Mouse (Mus musculus) liver, postnatal 0 days (tissue): ENCODE results near the gene Dock3. TPM values are rescaled to one million over a fixed set of nuclear protein-coding genes. Genes with fewer than 3 reads are reported as not detected.

Experiments
- ATAC-seq: fragments of 200-750 bp; cut with Nextera tagmentation; 2 replicates; pipeline ENCODE4 v1.8.0; 2017; ENCODE audit warnings: mild to moderate bottlenecking, moderate library complexity
- DNase-seq: peaks from one replicate; pipeline ENCODE4 v3.0.0-alpha.2; 2016
- H3K27ac ChIP-seq: fragments of 300-500 bp; sonication (generic); 2 replicates; pipeline ENCODE4 v1.5.1; 2014; ENCODE audit warnings: antibody characterized with exemption, moderate library complexity, mild to moderate bottlenecking, low read depth
- H3K27me3 ChIP-seq: fragments of 300-500 bp; sonication (generic); 2 replicates; pipeline ENCODE4 v1.6.1; 2014; ENCODE audit warnings: low read length, control low read depth, mixed read lengths; ENCODE audit not compliant: insufficient read depth
- H3K36me3 ChIP-seq: fragments of 300-500 bp; sonication (generic); replicated peaks from 2 replicates; pipeline ENCODE4 v1.6.1; 2014; ENCODE audit warnings: mild to moderate bottlenecking, control low read depth, low read length, moderate library complexity, mixed read lengths; ENCODE audit not compliant: insufficient read depth
- H3K4me1 ChIP-seq: fragments of 300-500 bp; sonication (generic); 2 replicates; pipeline ENCODE4 v1.6.1; 2014; ENCODE audit warnings: antibody characterized with exemption, mild to moderate bottlenecking, control low read depth; ENCODE audit not compliant: insufficient read depth
- H3K4me2 ChIP-seq: fragments of 300-500 bp; sonication (generic); 2 replicates; pipeline ENCODE4 v1.6.1; 2014; ENCODE audit warnings: low read depth, mild to moderate bottlenecking, low read length, moderate library complexity, mixed read lengths
- H3K4me3 ChIP-seq: fragments of 300-500 bp; sonication (generic); 2 replicates; pipeline ENCODE4 v1.5.1; 2014; ENCODE audit warnings: low read depth, low read length
- H3K9ac ChIP-seq: fragments of 300-500 bp; sonication (generic); replicated peaks from 2 replicates; pipeline ENCODE4 v1.6.1; 2014; ENCODE audit warnings: mild to moderate bottlenecking, moderate library complexity
- H3K9me3 ChIP-seq: fragments of 300-500 bp; sonication (generic); 2 replicates; pipeline ENCODE4 v1.6.1; 2016; ENCODE audit warnings: mild to moderate bottlenecking, control low read depth, low read length, mixed read lengths
- CTCF ChIP-seq: sonication (generic); IDR thresholded peaks from 2 replicates; pipeline ENCODE4 v1.5.1; 2016; ENCODE audit warnings: antibody characterized with exemption, low read depth
- EP300 ChIP-seq: IDR thresholded peaks from 2 replicates; pipeline ENCODE4 v1.6.1; 2016; ENCODE audit warnings: antibody characterized with exemption, low read depth, mild to moderate bottlenecking
- WGBS: fragments of 180-500 bp; shearing (Covaris S2); extraction: QIAGEN DNeasy Blood & Tissue Kit; methylation state at CpG from one replicate; pipeline ENCODE4 v1.1.7; 2014; ENCODE audit not compliant: insufficient replicate concordance; 5-methylcytosine and 5-hydroxymethylcytosine counted together
- polyA plus RNA-seq: library from polyadenylated mRNA; unstranded; fragments of >200 nt; fragmentation: Nextera tagmentation; extraction: Ambion mirVana; gene quantifications from 2 replicates; pipeline ENCODE4 v1.2.1, GENCODE M21; 2015

Gene Dock3
- polyA plus RNA-seq, 1 experiment from 2014 or later = not detected

DNA sequence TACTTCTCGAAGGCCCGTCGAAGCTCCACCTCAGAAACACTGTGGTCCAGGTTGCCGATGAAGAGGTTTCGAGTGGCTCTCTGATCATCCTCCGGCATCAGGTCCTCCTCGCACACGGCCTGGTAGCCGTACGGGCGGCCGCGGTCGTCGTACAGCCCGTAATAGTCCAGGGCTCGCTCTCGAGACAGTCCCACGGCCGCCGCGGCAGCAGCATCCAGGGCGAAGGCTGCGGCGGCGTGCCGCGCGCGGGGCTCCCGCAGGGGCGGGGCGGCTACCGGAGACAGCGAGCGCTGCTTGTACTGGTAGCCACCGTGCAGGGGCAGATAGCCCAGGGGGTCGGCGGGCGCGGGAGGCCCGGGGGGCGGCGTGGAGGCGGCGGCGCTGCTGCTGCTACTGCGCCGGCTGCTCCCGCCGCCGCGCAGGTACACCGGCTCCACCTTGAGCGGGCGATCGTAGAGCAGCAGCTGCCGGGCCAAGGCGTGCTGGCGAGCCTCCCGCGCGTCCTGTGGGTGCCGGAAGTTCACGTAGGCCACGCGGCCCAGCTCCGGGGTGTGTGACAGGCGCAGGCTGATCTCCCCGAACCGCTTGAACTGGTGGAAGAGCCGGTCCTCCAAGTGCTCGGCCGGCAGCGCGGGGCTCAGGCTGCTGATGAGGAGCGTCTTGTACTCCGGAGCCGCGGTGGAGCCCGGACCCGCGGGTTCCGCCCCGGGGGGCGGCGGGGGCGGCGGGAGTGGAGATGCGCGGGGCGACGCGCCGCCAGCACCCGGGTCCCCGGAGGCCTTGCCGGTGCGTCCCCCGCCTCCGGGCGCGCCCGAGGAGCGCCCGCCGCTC, 345.6 kb downstream of the Dock3 start:
- Histone ChIP-seq H3K9me3 (no peaks in the 10 kb centered on the region), H3K4me3 (peak overlapping the region; percentile 94), H3K9ac (peak overlapping the region; percentile 93), H3K27ac (peak overlapping the region; percentile 85), H3K36me3 (peaks cover 45% of the 10 kb centered on the region), H3K4me1 (peaks cover 48% of the 10 kb centered on the region), H3K4me2 (peak overlapping the region; percentile 98), H3K27me3 (no peaks in the 10 kb centered on the region)
- WGBS = 3% methylated on average over 79 of the region's 107 CpGs
- ATAC-seq (peak; percentile 16), DNase-seq (peak; percentile 72)
- TF ChIP-seq EP300 (no peak), CTCF (no peak)

DNA sequence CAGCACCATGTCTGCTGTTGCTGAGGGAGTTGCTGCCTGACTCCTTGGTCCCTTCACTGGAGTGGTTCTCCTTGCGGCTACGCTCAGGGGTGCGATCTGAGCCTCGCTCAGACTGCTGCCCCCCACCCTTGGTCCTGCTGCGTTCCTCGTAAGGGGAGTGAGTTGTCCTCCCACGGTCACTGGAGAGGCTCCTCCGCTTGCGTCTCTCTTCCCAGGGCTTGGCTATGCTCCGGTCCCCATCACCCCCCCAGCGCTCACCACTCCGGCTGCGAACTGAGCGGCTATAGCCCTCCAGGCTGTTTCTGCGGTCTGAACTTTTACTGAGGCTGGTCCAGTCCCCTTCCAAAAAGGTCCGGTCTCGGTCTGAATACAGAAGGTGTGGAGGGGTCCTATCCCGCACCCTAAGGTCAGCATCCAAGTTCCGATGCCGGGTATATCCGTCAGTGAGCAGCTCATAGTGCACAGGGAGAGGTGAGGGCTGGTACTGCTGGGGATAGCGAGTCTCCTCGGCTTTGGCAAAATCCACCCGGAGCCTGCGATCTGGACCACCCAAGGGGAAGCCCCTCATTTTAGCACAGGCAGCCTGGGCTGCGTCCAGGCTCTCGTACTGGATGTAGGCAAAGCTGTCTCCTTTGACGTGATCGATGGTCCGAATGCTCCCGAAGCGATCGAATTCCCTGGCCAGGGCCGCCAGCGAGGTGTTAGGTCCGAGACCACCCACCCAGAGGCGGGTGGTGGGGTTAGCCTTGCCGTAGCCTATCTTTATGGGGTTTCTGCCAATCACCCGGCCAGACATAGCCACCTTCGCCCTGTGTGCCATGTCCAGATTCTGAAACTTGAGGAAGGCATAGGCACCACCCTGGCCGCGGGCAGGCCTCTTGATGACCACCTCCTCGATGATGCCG, 346.5 kb downstream of the Dock3 start:
- Histone ChIP-seq H3K36me3 (peaks cover 39% of the 10 kb centered on the region), H3K4me3 (peak overlapping the region; percentile 94), H3K4me1 (peaks cover 40% of the 10 kb centered on the region), H3K27me3 (no peaks in the 10 kb centered on the region), H3K9me3 (no peaks in the 10 kb centered on the region), H3K27ac (no peak overlapping the region), H3K4me2 (peak overlapping the region; percentile 98), H3K9ac (peak overlapping the region; percentile 93)
- TF ChIP-seq EP300 (no peak), CTCF (no peak)
- ATAC-seq (no peak), DNase-seq (peak; percentile 21)
- WGBS = 52% methylated on average over 44 of the region's 44 CpGs

DNA sequence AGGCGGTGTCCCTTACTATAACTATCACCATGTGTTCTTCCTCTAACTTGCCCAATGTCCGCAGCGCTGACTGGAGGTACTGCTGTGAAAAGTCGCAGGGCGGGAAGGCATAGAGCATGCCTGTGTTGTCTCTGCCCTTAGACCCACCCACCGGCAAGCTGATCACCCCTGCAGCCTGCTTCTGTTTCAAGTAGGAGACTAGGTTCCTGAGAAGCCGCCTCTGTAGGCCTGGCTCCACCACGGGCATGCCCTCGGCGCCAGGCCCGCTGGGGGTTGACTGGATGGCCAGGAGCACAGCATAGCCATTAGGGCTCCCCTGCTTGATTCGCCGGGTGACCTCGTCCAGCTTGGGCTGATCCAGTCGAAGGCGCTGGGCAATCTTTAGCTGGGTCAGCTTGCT, 347.4 kb downstream of the Dock3 start:
- ATAC-seq (no peak), DNase-seq (peak; percentile 36)
- H3K4me3 ChIP-seq = no peak overlapping the region
- peaks cover 34% of the 10 kb centered on the region for H3K4me1 ChIP-seq
- no peaks in the 10 kb centered on the region for H3K27me3 ChIP-seq
- no peak overlapping the region for H3K27ac ChIP-seq
- H3K36me3 ChIP-seq = peaks cover 37% of the 10 kb centered on the region
- TF ChIP-seq EP300 (no peak), CTCF (no peak)
- no peaks in the 10 kb centered on the region for H3K9me3 ChIP-seq
- peak overlapping the region; percentile 98 for H3K4me2 ChIP-seq
- WGBS = 68% methylated on average over 16 of the region's 16 CpGs
- peak overlapping the region; percentile 38; the same call in 1 of the 2 replicates for H3K9ac ChIP-seq

DNA sequence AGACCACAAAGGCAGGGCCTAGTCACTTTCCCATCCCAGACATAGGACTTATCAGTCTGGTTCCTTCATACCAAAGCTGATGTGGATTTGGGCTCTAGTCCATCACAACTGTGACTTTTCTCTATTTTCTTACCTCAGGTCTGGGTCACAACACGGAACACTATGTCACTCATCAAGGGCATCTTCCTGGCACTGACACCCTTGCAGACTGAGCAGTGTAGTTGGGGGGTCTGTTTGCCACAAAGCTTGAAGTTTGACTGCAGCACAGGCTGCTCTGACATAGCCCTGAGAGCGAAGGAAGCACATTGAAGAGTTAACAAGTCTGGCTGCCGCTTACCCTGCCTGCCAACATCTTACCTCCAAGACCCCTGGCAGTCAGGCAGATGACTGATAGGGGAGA, 348.6 kb downstream of the Dock3 start:
- Histone ChIP-seq H3K4me2 (no peak overlapping the region), H3K9me3 (no peaks in the 10 kb centered on the region), H3K36me3 (peaks cover 38% of the 10 kb centered on the region), H3K4me1 (peaks cover 34% of the 10 kb centered on the region), H3K27ac (peak overlapping the region; percentile 39; the same call in 1 of the 2 replicates), H3K27me3 (no peaks in the 10 kb centered on the region), H3K4me3 (no peak overlapping the region), H3K9ac (no peak overlapping the region; the same call in 1 of the 2 replicates)
- WGBS = 81% methylated on average over 3 of the region's 3 CpGs
- no peak for TF ChIP-seq CTCF
- no peak for TF ChIP-seq EP300
- DNase-seq (no peak), ATAC-seq (no peak)

DNA sequence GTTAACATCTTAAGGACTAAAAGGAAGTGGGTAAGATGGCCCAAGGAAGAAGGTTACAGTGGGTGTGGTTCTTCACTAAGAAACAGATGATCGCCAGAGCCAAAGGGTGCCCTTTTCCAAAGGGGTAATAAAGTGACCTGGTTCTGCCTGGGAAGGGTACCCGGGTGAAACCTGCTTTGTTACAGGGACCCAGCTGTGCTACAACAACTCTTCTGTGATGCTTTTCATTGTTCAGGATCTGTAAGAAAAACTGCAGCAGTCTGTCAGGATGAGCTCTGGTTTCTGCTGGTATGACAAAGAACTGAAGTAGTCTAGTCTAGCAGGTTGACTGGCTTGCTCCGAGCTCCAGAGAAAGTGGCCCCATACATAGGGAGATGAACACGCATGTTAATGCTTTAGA, 349.5 kb downstream of the Dock3 start:
- H3K4me3 ChIP-seq = no peak overlapping the region
- DNase-seq = no peak
- no peak overlapping the region for H3K4me2 ChIP-seq
- no peak for ATAC-seq
- no peak overlapping the region for H3K9ac ChIP-seq
- peaks cover 39% of the 10 kb centered on the region for H3K36me3 ChIP-seq
- no peak for TF ChIP-seq CTCF
- TF ChIP-seq EP300 = no peak
- no peaks in the 10 kb centered on the region for H3K9me3 ChIP-seq
- no peaks in the 10 kb centered on the region for H3K27me3 ChIP-seq
- H3K27ac ChIP-seq = no peak overlapping the region; the same call in 1 of the 2 replicates
- H3K4me1 ChIP-seq = peaks cover 26% of the 10 kb centered on the region
- WGBS = 54% methylated on average over 4 of the region's 4 CpGs
